In genomic region chr11:76040106-76040505, GRCm38 (mm10) we compare ENCODE assay signal across 22 mouse cellular contexts. TPM values are rescaled to one million over a fixed set of nuclear protein-coding genes. Genes with fewer than 3 reads are reported as not detected.
A peak's percentile ranks its signal among the peaks of the same experiment; 100 is the strongest.
DNase-seq lines count a peak whose midpoint lies in the region; ATAC-seq and TF ChIP-seq lines count a peak whose summit lies in the region.
"Had no signal": no experiment of that assay in that cellular context is flagged by ENCODE, and none has a peak within 500 bp of the region (broad histone marks: within the 10 kb centered on the region; RNA-seq: fewer than 3 reads in every experiment).

No protein-coding gene starts in this region.

- TF ChIP-seq POLR2A in cerebellum, adult 2 months (IDR thresholded peaks at IDR 0.05; ENCODE audit: borderline replicate concordance, insufficient read depth, low read length) = no peak

- H3K4me2 ChIP-seq in forebrain, embryonic 11.5 days (ENCODE audit: low read depth, low read length, severe bottlenecking) = no peak overlapping the region
- H3K4me2 ChIP-seq: embryonic facial prominence, embryonic 15.5 days; forebrain, embryonic 15.5 days; heart, embryonic 13.5 days; hindbrain, embryonic 15.5 days had no signal

- no peaks in the 10 kb centered on the region for H3K27me3 ChIP-seq in cerebellum, adult 2 months (ENCODE audit: control insufficient read depth, insufficient read depth, low read length)
- no peaks in the 10 kb centered on the region for H3K27me3 ChIP-seq in forebrain, embryonic 11.5 days (ENCODE audit: control insufficient read depth, insufficient read depth, low read length)
- H3K27me3 ChIP-seq: forebrain, embryonic 15.5 days; heart, embryonic 13.5 days; hindbrain, embryonic 15.5 days had no signal

- no peaks in the 10 kb centered on the region for H3K9me3 ChIP-seq in forebrain, embryonic 11.5 days (ENCODE audit: control insufficient read depth, low read length)
- H3K9me3 ChIP-seq: embryonic facial prominence, embryonic 15.5 days; forebrain, embryonic 10.5 days; forebrain, embryonic 15.5 days; G1E; heart, embryonic 13.5 days; hindbrain, embryonic 15.5 days had no signal

- H3K36me3 ChIP-seq in forebrain, embryonic 11.5 days (ENCODE audit: control insufficient read depth, insufficient read depth, low read length) = no peaks in the 10 kb centered on the region
- H3K36me3 ChIP-seq: forebrain, embryonic 10.5 days; hindbrain, embryonic 15.5 days had no signal

- no peak for DNase-seq in cerebellum, adult 2 months
- no peak for DNase-seq in cerebellum, postnatal 14 days
- peak; percentile 15 for DNase-seq in thymus, postnatal 14 days
- no peak for DNase-seq in thymus, adult 18-20 months
- DNase-seq in naive thymus-derived CD4-positive, alpha-beta T cell, adult 2 months (ENCODE audit: low read depth) = peak; percentile 65
- DNase-seq in forebrain, embryonic 11.5 days (ENCODE audit: low spot score) = no peak
- DNase-seq: adrenal gland, postnatal 10 days; B cell, adult 2 months; cerebellum, adult 11-12 months; cerebellum, adult 9-11 months; embryo, embryonic 11 days; gastrocnemius, postnatal 10 days; heart, postnatal 36 days had no signal

- no peak overlapping the region for H3K9ac ChIP-seq in forebrain, embryonic 11.5 days (ENCODE audit: low read length)
- H3K9ac ChIP-seq: embryonic facial prominence, embryonic 15.5 days; forebrain, embryonic 15.5 days; heart, embryonic 13.5 days; hindbrain, embryonic 15.5 days had no signal

- peaks cover 52% of the 10 kb centered on the region for H3K4me1 ChIP-seq in cerebellum, adult 2 months (ENCODE audit: control insufficient read depth, insufficient read depth, low read length)
- no peaks in the 10 kb centered on the region; the same call in 1 of the 2 replicates for H3K4me1 ChIP-seq in forebrain, embryonic 11.5 days (replicated peaks; ENCODE audit: control insufficient read depth, insufficient read depth, low read length)

- 91% methylated on average over 8 of the region's 8 CpGs for WGBS in cerebellum, adult 2 months
- WGBS in forebrain, embryonic 11.5 days = 87% methylated on average over 8 of the region's 8 CpGs

- no peak for TF ChIP-seq CTCF in cerebellum, adult 2 months (IDR thresholded peaks at IDR 0.05; ENCODE audit: borderline replicate concordance, insufficient read depth, low read depth, low read length)

- H3K4me3 ChIP-seq in cerebellum, adult 2 months (replicated peaks; ENCODE audit: insufficient read depth, low read depth, low read length) = no peak overlapping the region
- H3K4me3 ChIP-seq in forebrain, embryonic 11.5 days (ENCODE audit: low read depth, low read length) = no peak overlapping the region
- H3K4me3 ChIP-seq: embryonic facial prominence, embryonic 15.5 days; erythroblast, embryonic 14.5 days; forebrain, embryonic 10.5 days; forebrain, embryonic 15.5 days; heart, embryonic 13.5 days; hindbrain, embryonic 15.5 days had no signal

- H3K27ac ChIP-seq in cerebellum, adult 2 months (ENCODE audit: insufficient read depth, low read length) = peak overlapping the region; percentile 62; the same call in 1 of the 2 replicates
- no peak overlapping the region for H3K27ac ChIP-seq in forebrain, embryonic 11.5 days (ENCODE audit: low read depth, low read length)
- H3K27ac ChIP-seq: embryonic facial prominence, embryonic 15.5 days; forebrain, embryonic 10.5 days; forebrain, embryonic 15.5 days; heart, embryonic 13.5 days; hindbrain, embryonic 15.5 days had no signal

- ATAC-seq in CD4-positive, CD25-positive, alpha-beta regulatory T cell, adult 4 months = peak; percentile 49
- no peak for ATAC-seq in forebrain, embryonic 11.5 days (replicated peaks; ENCODE audit: low FRiP score)
- ATAC-seq: forebrain, embryonic 15.5 days had no signal

RNA-seq across cellular contexts. Expression of gene Rflnb, which starts 12.5 kb away (rescaled TPM):
- polyA plus RNA-seq in cerebellum, adult 2 months (2012; rRNA removed) = 15.7 and 18.4 TPM in 2 replicates
- polyA plus RNA-seq in CD4-positive, CD25-positive, alpha-beta regulatory T cell, adult 4 months (2017; shearing (Covaris generic)) = 10 to 100 TPM; 13.4 to 14.2 TPM
- polyA plus RNA-seq in forebrain, embryonic 11.5 days (2014; fragmentation: Nextera tagmentation; extraction: Ambion mirVana) = 12.1 and 15.3 TPM in 2 replicates

RNA-seq across cellular contexts. Expression of gene 1700016K19Rik, which starts 40.4 kb away (rescaled TPM):
- polyA plus RNA-seq in cerebellum, adult 2 months (2012; rRNA removed) = 1.1 and 1.5 TPM in 2 replicates
- not detected for polyA plus RNA-seq in CD4-positive, CD25-positive, alpha-beta regulatory T cell, adult 4 months (2017; shearing (Covaris generic))
- polyA plus RNA-seq in forebrain, embryonic 11.5 days (2014; fragmentation: Nextera tagmentation; extraction: Ambion mirVana) = 0.41 TPM in 1 of 2 replicates, not detected in the other
- polyA plus RNA-seq: erythroblast, embryonic 14.5 days; G1E; heart, embryonic 13.5 days; heart, postnatal 0 days had no signal

Comparison
In these comparisons a context has a peak if more than half of its experiments do, and no peak if none do; other contexts are left out.
1. DNase-seq: peak in thymus, postnatal 14 days (single experiment) and naive thymus-derived CD4-positive, alpha-beta T cell, adult 2 months (single experiment); none in cerebellum, adult 2 months (0 of 2), cerebellum, postnatal 14 days (0 of 2), thymus, adult 18-20 months (0 of 2) and forebrain, embryonic 11.5 days (single experiment).